In genomic region chr14:47576687-47577086, GRCm38 (mm10) we compare ENCODE assay signal across 24 mouse cellular contexts. TPM values are rescaled to one million over a fixed set of nuclear protein-coding genes. Genes with fewer than 3 reads are reported as not detected.
A peak's percentile ranks its signal among the peaks of the same experiment; 100 is the strongest.
DNase-seq lines count a peak whose midpoint lies in the region; ATAC-seq and TF ChIP-seq lines count a peak whose summit lies in the region.
"Had no signal": no experiment of that assay in that cellular context is flagged by ENCODE, and none has a peak within 500 bp of the region (broad histone marks: within the 10 kb centered on the region; RNA-seq: fewer than 3 reads in every experiment).

No protein-coding gene starts in this region.

- no peak overlapping the region for H3K9ac ChIP-seq in intestine, postnatal 0 days (ENCODE audit: low read depth, low read length)
- H3K9ac ChIP-seq: embryonic facial prominence, embryonic 12.5 days; embryonic facial prominence, embryonic 15.5 days; forebrain, postnatal 0 days; heart, embryonic 13.5 days; hindbrain, embryonic 12.5 days; hindbrain, embryonic 15.5 days had no signal

- H3K27me3 ChIP-seq in intestine, postnatal 0 days (replicated peaks; ENCODE audit: control insufficient read depth, insufficient read depth, low read length): no peaks in the 10 kb centered on the region
- no peaks in the 10 kb centered on the region for H3K27me3 ChIP-seq in embryonic facial prominence, embryonic 10.5 days (replicated peaks; ENCODE audit: low read depth, poor library complexity, severe bottlenecking)
- H3K27me3 ChIP-seq: embryonic facial prominence, embryonic 12.5 days; embryonic facial prominence, embryonic 15.5 days; hindbrain, embryonic 12.5 days; hindbrain, embryonic 15.5 days had no signal

- peak; percentile 68 for DNase-seq in ES-CJ7 (ENCODE audit: low read depth, low spot score)
- peak; percentile 81 for DNase-seq in ZHBTc4 (ENCODE audit: low read depth, low spot score)
- DNase-seq in lung, postnatal 4 days: no peak
- DNase-seq in thymus, postnatal 36 days: no peak
- DNase-seq in embryonic facial prominence, embryonic 10.5 days (ENCODE audit: low spot score): no peak
- DNase-seq: adrenal gland, postnatal 10 days; adrenal gland, postnatal 36 days; cerebellum, adult 18-20 months; cerebellum, adult 9-10 months; cerebellum, postnatal 14 days; forebrain, postnatal 0 days; gastrocnemius, postnatal 25 days; heart, adult 2 months; kidney, adult 2 months had no signal

- ATAC-seq in intestine, postnatal 0 days: peak; percentile 75
- ATAC-seq in megakaryocyte, adult 5-6 weeks (ENCODE audit: poor library complexity, severe bottlenecking): no peak
- ATAC-seq: forebrain, embryonic 14.5 days; forebrain, postnatal 0 days had no signal

- H3K27ac ChIP-seq in intestine, postnatal 0 days (ENCODE audit: low read depth, low read length): no peak overlapping the region
- no peak overlapping the region for H3K27ac ChIP-seq in embryonic facial prominence, embryonic 10.5 days (replicated peaks)
- H3K27ac ChIP-seq: embryonic facial prominence, embryonic 12.5 days; embryonic facial prominence, embryonic 15.5 days; heart, adult 2 months; heart, embryonic 10.5 days; heart, embryonic 13.5 days; hindbrain, embryonic 12.5 days; hindbrain, embryonic 15.5 days had no signal

- no peak for TF ChIP-seq CTCF in intestine, postnatal 0 days (IDR thresholded peaks at IDR 0.05; ENCODE audit: low read depth)

- no peak overlapping the region for H3K4me2 ChIP-seq in intestine, postnatal 0 days (replicated peaks; ENCODE audit: low read depth)
- H3K4me2 ChIP-seq: embryonic facial prominence, embryonic 12.5 days; embryonic facial prominence, embryonic 15.5 days; heart, embryonic 13.5 days; hindbrain, embryonic 12.5 days; hindbrain, embryonic 15.5 days had no signal

- H3K36me3 ChIP-seq in intestine, postnatal 0 days (ENCODE audit: control insufficient read depth, insufficient read depth): no peaks in the 10 kb centered on the region
- H3K36me3 ChIP-seq in embryonic facial prominence, embryonic 10.5 days (replicated peaks): no peaks in the 10 kb centered on the region
- H3K36me3 ChIP-seq: embryonic facial prominence, embryonic 12.5 days; embryonic facial prominence, embryonic 15.5 days; G1E; heart, embryonic 10.5 days; heart, embryonic 13.5 days; hindbrain, embryonic 12.5 days; hindbrain, embryonic 15.5 days had no signal

- 36% methylated on average over 4 of the region's 4 CpGs for WGBS in intestine, postnatal 0 days
- 62% methylated on average over 4 of the region's 4 CpGs for WGBS in embryonic facial prominence, embryonic 10.5 days

- H3K4me1 ChIP-seq in intestine, postnatal 0 days (replicated peaks; ENCODE audit: control insufficient read depth, insufficient read depth, low read length): no peaks in the 10 kb centered on the region
- H3K4me1 ChIP-seq in embryonic facial prominence, embryonic 10.5 days: no peaks in the 10 kb centered on the region
- H3K4me1 ChIP-seq: embryonic facial prominence, embryonic 12.5 days; embryonic facial prominence, embryonic 15.5 days; heart, embryonic 10.5 days; heart, embryonic 13.5 days; hindbrain, embryonic 12.5 days; hindbrain, embryonic 15.5 days had no signal

- no peak overlapping the region for H3K4me3 ChIP-seq in intestine, postnatal 0 days (ENCODE audit: low read depth, low read length)
- H3K4me3 ChIP-seq in embryonic facial prominence, embryonic 10.5 days: no peak overlapping the region
- H3K4me3 ChIP-seq: embryonic facial prominence, embryonic 12.5 days; embryonic facial prominence, embryonic 15.5 days; heart, adult 2 months; heart, embryonic 10.5 days; heart, embryonic 13.5 days; hindbrain, embryonic 12.5 days; hindbrain, embryonic 15.5 days had no signal

- no peaks in the 10 kb centered on the region for H3K9me3 ChIP-seq in intestine, postnatal 0 days (ENCODE audit: control insufficient read depth)
- no peaks in the 10 kb centered on the region for H3K9me3 ChIP-seq in embryonic facial prominence, embryonic 10.5 days
- H3K9me3 ChIP-seq: embryonic facial prominence, embryonic 12.5 days; embryonic facial prominence, embryonic 15.5 days; heart, embryonic 10.5 days; heart, embryonic 13.5 days; hindbrain, embryonic 12.5 days; hindbrain, embryonic 15.5 days had no signal

RNA-seq across cellular contexts. Expression of gene Atg14, which starts 6.2 kb away (rescaled TPM):
- polyA plus RNA-seq in intestine, postnatal 0 days (2015; fragmentation: Nextera tagmentation; extraction: Ambion mirVana): 6.4 and 7.8 TPM in 2 replicates
- 3.7 and 4.5 TPM in 2 replicates for total RNA-seq in megakaryocyte, adult 5-6 weeks (2015)
- 4.2 and 6.4 TPM in 2 replicates for total RNA-seq in megakaryocyte, adult 5-6 weeks (2017)
- polyA plus RNA-seq in embryonic facial prominence, embryonic 10.5 days (2016; fragmentation: Nextera tagmentation; extraction: Ambion mirVana): 18.5 and 19.4 TPM in 2 replicates

Comparison
In these comparisons a context has a peak if more than half of its experiments do, and no peak if none do; other contexts are left out.
1. DNase-seq: peak in ES-CJ7 (single experiment) and ZHBTc4 (single experiment); none in lung, postnatal 4 days (0 of 2), thymus, postnatal 36 days (0 of 2) and embryonic facial prominence, embryonic 10.5 days (single experiment).